Mouse (Mus musculus): ENCODE results near the gene Cars.
"Not testable (repeated sequence)": the region's sequence is repeated elsewhere in the genome, so short reads cannot be mapped to it uniquely, and the experiment has no call there.

The Cars gene

DNA sequence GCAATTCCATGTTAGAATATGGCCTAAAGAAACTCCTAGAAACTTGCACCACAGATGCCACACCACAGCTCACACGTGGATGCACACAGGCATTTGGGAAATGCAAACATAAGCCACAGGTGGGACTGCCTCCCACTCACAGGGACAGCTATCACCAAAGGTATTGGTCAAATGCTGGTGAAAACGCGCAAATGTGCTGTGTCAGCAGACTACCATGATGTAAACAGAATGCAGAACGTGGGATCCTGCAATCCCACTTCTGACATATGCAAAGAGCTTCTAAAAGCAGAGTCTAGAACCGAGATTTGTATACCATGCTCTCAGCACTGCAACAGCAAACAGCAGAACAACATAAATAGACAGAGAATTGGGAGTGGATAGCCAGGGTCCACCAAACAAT lies 16.9 kb downstream of the Cars start:
- DNase-seq: no peak

DNA sequence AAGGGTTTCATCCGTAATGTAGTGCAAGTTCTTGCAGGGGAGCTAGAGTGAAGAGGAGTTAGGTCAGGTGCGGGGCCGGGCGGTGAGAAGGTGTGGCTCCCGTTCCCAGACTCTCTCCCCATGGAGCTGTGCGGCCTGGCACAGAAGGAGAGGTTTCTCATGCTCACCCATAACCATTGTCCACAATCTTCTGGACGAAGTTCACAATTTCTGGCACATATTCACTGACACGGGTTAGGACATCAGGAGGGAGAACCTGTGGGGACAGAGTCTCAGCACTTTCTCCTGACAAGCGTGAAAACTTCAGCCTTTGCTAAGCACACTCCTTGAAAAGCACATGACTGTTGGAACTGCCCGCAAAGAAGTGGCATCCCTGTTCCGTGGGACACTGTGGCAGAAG lies 24.1 kb downstream of the Cars start:
- DNase-seq: no peak

DNA sequence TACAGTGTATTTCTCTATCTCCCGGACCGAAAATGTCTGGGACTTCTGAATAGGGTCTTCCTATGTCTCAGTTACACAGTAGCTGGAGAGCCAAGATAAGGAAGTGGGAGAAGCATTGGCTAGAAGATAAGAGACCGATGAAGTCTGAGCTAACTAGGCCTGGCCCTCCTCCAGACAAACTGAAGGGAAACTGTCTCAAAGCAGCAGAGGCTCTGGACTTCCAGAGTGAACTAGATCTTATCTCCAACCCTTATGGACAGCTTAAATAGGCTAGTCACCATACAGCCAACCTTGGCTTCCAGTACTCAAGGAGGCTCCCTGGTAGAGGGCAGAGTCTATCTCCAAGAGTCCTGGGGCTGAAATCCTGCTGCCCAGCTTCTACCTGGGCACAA lies 34.2 kb downstream of the Cars start:
- no peak for DNase-seq

DNA sequence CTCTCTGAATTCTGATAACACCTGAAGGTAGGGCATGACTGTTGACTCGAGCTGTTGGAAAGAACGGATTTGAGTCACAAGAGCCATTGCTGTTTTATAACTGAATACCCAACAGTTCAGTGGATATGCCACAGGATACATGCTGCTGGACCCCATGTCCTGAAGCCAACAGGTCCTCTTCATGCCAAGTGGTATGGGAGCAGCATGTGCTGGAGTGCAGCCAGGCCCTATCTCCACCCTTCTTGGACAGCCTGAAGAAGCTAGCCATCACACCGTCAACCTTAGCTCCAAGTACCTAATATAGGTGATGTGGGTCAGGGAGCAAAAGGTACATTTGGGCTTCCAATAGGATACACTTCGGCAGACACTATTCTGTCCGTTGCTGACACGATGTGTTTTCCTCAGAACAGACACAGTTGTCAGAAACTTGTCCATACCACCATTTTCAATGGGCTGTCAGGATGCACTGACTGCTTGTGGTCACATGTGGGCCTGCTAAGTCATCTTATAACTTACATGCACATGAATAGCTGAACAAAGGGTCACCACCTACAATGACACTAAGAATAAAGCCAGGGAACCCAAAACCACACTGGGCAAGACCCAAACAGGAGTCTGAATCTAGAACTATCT lies 34.8 kb downstream of the Cars start:
- DNase-seq: no peak

DNA sequence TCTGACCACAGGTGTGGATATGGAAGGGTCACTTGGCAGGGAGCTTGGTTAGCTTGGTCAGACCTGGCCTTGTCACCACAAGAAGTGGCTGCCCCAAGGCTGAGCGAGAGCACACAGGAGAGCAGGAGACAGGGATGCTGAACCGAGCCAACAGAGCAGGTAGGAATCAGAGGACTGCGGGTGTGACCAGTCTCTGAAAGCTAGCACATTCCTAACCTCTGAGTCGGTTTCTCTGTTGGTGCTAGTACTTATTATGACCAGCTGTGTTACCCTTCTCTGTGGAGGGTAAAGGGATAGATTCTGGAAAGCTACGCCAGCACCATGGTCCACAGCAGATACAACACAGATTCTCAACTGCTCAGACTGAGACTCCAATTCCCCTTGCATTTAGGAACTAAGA lies 36.1 kb downstream of the Cars start:
- DNase-seq: no peak

DNA sequence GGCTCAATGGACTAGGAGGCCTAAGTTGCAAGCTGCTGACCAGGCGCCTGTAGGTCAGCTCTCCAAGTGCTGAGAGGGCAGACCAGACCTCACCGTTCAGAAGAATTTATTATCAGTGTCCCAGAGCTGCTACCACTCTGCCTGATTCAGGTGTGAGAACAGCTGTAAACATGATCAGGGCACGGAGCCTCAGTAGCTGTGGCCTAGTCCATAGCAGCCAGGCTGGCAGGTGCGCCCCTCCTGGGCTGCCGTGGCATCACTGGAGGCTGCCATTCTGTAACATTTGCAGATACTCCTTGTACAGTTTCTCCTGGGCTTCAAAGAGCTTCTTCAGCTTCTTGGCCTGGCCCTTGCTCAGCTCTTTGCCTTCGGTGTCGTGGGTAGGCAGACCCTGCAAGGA lies 42.3 kb downstream of the Cars start:
- no peak for DNase-seq

DNA sequence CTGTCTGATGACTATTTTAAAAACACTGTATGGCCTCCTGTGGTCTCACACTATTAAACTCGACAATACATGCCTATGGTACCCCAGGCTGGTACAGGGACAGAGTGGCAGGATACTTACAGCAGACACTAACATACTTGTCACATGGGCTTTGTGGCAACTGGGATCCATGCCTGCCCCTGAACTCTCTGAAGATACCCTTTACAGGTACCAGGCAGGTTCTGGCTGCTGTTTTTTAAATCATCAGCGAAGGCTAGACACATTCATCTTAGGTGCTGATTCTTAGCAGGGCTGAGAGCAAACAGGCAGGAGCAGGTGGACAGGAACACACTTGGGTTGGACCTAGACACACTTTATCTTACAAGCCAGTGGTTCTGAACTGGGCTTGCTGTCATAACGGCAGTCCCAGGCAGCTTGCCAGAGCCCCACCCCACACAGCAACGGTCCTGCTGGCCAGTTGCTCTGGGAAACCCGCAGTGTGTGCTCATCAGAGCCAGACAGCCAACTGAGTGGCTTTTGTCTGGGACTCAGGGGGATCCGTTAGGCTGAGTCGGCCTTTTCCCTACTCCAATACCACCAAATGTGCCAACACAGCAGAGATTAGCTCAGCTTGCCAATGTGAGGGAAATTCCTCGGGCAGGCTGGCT lies 42.8 kb downstream of the Cars start:
- DNase-seq: no peak

DNA sequence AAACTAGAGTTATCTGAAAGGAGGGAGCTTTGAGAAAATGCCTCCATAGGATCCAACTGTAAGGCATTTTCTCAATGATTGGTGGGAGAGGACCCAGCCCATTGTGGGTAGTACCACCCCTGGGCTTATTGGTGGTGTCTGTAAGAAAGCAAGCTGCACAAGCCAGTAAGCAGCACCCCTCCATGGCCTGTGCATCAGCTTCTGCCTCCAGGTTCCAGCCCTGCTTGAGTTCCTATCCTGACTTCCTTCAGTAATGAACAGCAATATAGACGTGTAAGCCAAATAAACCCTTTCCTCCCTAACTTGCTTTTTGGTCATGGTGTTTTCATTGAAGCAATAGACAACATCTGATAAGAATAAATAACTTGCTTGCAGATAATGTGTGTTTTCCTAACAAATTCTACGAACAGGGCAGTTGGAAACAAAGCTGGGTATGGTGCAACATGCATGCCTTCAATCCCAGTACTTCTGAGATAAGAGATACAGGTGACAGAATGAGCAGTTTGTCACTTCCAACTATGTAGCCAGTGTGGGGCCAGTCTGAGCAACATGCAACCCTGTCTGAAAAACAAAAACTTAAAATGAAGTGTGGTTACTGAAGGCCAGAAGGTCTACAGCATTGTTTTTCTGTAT lies 50.2 kb downstream of the Cars start:
- DNase-seq: no peak

DNA sequence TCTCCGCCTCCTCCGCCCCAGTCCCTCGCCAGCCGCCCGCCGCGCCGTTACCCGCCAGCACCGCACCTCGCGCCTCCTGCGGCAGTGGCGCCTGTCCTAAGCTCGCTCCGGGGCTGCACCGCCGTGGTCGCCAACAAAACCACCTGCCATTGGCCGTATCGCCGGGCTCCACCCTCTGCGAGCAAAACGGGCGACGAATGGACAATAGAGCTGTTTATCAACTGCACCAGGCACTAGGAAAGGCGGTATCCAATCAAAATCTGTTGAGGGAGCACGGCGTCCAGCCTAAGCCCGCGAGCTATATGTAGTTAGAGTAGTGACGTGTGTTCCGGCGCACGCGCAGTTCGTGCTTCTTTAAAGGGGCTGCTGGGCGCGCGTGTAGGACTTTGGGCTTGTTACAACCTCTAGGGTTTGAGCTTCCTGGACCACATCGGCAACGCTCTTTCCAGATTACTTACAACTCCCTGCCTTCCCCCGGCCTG lies 50.9 kb downstream of the Cars start, which contains the start of gene Nap1l4:
Gene Nap1l4 (minus strand): TSS at position 131 of the 482 bp plus-strand sequence.
- peak; percentile 95 for DNase-seq

DNA sequence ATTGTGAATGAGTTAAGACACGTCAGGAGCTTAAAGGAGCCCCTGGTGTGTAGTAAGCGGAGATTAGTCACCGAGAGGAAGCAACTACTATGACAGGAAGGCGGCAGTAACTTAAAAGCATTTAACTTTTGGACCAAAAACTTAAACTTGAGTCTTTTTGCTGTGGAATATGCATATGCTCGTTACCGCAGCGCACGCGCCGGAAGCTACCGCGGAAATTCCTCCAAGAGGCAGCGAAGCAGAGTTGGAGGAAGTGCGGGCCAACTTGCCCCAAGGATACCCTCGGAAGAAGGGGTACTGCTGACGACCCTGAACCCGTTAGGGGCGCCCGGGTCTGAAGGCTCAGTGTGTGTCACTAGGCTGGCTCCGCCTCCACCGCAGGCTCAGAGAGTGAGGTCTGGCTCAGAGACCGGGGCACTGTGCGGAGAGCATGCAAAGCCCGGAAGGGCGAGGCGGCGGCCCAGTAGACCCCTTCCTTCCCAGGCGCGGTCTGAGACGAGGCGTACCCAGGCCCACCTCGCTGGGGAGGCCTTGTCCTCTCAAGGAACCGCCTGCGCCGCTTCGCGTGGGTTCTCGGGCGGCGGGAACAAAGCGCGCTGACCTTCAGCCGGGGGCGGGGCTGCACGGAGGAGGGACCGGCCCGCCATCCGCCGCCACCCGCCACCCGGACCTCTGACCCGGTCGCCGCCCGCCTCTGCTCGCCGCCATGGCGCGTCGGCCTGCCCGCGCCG lies 51.5 kb downstream of the Cars start:
- peak; percentile 78 for DNase-seq

DNA sequence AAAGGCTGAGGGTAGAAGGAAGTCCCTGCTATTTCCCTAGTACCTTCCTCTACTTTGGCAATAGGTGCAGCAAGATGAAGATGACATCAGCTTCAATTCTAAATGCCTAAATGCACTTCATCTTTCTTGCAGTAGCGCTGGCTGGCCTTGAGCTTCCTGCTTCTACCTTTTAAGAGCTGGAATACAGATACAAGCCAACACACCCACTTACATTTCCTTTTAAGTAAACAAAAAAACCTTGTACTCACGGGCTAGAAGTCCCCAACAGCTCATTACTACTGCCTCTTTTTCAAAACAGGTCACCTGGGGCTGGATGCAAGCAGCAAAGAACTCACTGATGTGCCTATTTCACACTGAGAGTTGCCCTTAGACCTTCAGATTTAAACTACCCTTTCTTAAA lies 53.3 kb downstream of the Cars start:
- DNase-seq: no peak

DNA sequence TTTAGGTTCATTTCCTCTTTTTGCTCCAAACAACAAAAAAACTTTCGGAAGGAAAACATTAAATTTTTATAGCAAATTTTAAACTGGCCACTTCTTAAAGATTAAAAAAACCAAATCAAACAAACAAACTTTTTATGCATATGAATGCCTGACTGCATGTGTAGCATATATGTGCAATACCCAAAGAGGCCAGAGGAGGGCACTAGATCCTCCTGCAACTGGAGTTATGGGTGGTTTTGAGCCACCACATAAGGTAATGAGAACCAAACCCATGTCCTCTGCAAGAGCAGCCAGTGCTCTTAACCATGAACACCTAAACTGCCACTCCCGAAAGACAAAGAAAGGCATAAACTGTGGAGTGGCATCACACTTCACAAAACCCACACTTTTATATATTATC lies 55.5 kb downstream of the Cars start:
- peak; percentile 70 for DNase-seq

DNA sequence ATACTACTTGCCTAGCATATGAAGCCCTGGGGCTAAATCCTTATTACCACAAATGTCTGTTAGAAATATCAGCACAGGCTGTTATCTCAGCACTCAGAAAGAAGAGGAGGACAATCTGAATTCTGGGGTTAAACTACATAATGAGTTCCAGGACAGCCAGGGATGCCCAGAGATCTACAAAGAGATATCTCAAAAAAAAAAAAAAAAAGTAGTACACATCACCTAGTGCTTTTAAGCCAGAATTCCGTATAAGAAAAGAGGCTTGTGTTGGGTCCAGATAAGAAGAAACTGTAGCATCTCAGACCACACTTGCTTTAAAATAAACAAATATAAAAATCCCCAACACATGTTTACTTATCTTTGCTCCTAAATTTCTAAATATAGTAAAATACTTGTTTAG lies 61.2 kb downstream of the Cars start:
- DNase-seq: no peak

DNA sequence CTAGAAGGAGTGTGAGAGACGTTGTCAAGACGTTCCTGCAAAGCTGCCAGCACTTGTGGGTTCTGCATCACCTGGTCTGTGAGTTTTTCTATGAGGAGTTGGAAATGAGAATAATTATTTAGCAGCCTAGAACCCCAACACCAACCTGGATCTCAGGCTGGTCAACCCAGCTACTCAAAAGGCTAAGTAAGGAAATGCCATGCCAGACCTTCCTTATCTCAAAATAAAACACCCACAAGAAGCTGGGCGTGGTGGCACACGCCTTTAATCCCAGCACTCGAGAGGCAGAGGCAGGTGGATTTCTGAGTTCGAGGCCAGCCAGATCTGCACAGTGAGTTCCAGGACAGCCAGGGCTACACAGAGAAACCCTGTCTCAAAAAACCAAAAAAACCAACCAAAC lies 61.7 kb downstream of the Cars start:
- DNase-seq: not testable (repeated sequence)

DNA sequence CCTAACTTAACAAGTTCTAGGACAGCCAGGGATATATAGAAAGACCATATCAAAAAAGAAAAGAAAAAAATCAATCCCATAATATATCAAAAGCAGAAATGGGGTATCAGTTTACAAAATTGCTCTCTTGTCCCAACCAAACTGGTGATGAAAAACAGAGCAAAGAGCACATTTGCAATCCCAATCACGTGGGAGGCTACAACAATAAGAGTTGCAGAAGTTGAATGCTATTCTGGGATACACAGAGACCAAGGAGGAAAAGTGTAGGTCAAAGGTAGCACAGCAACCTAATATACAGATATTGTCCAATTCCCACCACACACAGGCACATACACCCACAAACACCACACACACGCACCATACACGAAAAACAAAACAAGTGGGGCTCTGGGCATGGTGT lies 63.6 kb downstream of the Cars start:
- no peak for DNase-seq

DNA sequence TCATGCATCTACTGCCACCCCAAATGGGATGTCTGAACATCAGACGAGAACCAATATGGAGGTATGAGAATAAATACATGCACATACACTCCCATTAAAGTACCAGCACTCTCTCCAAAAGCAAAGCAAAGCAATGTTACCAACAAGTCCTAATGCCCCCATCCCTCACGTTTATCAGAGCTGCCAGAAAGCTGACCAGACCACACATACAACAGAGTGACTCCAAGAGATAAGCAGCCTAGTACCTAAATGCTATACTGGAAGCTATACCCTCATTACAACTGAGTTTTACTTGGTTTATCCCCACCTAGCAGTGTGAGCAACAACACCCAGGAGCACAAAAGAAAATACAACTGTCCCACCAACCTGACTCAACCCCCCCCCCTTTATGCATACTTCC lies 66.6 kb downstream of the Cars start:
- DNase-seq: no peak

DNA sequence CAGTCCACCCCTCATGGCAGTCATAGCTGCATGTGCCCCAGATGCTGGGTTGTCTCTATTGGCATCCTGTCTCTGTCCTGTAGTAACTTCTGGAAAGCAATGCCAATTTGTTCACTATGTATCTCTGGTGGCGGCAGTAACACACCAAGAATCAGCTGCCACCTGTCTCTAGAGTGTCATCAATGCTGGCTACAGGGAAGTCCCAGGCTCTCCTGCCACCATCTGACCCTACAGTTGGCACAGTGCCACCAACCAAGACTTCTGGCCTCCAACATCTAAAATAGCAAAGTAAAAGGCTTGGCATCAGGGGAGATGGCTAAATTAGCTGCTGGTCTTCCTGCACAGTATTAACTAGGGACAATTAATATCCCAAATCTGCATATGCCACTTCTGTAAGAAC lies 67.5 kb downstream of the Cars start:
- no peak for DNase-seq

DNA sequence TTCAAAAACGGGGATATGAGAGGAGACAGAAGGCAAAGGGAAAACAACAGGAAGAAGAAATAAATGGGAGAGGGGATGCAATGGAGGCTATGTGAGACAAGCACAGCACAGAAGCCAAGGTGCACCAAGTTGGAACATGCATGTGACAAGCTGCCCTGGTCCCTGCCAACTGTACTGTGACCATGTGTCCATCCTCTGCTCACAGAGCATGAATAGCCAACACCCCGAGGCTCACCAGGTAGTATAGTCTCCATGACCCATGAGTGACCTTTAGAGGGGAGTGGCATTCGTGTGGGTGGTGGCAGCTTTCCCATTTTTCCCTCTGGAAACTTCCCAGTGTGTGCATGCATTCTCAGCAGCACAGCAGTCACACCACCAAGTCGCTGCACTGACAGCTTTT lies 80.6 kb downstream of the Cars start:
- DNase-seq: no peak

DNA sequence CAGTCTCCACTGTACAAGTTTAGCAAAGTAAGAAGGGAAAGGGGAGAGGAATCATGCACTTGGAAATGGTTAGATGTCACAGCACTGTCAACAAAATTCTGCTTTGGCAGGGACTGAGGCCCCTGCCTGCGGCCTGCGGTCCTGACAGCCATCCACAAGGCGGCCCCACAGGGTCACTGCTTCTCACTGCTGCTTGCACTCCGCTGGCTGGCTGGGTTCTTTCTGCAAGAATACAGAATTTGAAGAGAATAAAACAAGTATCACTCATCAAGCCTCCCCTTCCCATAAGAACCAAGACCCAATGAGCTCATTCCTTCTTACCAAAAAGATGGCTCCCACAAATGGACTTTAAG lies 85.5 kb downstream of the Cars start:
- DNase-seq: no peak

DNA sequence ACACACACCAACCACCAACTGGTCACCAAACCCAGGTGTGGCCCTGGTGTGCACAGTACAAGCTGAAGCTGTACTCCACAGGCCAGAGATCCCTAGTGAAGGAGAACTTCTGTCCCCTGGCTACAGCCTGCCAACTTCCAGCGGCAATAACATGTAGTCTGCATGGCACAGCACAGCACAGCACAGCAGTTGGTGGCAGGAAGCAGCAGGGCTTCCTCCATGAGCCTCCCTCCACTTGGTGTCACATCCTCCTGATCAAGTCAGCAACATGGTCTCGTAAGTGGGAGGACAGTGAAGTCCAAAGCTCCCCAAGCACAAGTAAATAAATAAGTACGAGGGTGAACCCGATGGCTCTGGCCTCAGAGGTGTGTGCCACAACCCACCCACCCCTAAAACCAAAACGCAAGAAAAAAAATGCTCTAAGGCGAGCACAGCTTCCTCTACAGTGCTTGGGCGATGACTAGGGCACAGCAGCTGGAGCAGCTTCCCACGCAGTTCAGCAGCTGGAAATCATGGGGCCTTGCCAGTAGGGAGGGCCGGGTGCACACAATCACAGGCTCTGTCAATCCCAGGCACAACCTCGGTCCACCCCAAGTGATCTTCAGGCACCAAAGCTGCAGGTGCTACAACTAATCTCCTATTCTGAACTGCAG lies 86.0 kb downstream of the Cars start:
- DNase-seq: no peak

DNA sequence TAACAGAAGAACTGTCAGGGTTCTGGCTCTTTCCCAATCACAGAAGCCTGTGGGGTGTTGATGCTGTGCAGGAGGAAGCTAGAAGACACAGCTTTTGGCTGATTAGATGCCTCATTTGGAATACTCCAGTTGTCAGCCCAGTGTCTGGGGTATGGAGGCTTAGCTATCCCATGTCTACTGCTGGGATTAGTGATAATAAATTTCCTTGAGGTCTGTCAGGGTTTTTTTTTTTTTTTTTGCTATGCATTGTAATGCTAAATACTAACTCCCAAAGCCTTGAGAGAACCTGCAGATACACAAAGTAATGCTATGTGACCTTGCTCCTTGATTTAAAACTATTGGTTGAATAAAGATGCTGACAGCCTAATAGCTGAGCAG lies 88.6 kb downstream of the Cars start:
- no peak for DNase-seq

DNA sequence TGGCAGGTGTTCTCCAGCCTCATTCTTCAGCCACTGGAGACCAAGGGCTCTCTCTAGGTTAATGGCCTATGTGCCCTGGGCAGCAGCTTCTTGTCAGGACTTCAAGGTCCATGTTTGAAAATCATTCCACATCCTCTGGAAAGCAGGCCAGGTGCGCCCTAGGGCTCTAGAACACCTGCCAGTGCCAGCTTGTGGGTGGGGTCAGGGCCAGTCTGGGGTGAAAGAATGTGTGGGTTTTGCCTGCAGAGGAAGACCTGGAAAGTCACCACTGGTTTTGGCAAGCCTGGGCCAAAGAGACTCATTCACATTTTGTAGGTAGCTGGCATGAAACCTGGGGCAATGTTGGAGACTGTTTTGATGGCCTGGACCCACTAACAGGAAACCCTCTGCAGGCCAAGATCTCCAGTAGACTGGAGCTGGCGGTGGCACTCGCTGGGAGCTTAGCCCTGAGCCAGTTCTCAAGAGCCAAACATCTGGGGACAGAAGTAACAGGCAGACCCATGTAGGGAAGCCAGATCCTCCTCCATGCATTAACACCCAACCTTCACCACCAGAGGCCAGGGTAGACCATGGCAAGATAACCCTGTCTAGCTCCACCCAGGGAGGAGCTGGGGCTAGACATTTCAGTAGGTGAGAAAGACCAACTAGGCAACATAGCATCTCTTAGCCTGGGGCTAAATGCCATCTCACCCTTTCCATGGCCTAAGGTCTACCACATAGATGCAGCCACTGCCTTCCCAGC lies 89.1 kb downstream of the Cars start:
- DNase-seq: no peak

DNA sequence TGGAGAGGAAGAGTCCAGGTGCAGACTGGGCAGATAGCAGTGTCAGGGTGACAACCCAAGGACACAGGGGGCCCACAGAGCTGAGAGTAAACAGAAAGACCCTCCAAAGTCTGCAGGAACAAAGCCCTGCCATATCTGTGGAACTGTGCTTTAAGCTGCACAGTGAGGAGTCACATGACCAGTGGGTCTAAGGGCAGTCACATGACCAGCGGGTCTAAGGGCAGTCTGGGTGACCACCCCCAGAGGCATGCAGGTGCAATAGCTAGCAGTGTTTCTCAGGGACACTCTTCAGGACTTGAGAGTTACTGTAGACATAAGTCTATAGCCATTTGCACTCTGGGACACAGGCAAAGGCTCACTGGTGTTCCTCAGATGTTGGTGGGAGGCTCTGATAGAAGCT lies 90.3 kb downstream of the Cars start:
- DNase-seq: no peak

Data from thymus, postnatal 4 days (tissue).